Mouse (Mus musculus) forebrain, embryonic 10.5 days (tissue): Measurements from ENCODE around the gene Plekha5. TPM values are rescaled to one million over a fixed set of nuclear protein-coding genes. Genes with fewer than 3 reads are reported as not detected.
"Not testable (repeated sequence)": the region's sequence is repeated elsewhere in the genome, so short reads cannot be mapped to it uniquely, and the experiment has no call there.

Experiments used
- DNase-seq: peaks from one replicate; pipeline ENCODE4 v3.0.0-alpha.2; 2017; ENCODE audit warnings: low spot score; ENCODE audit errors: extremely low spot score
- H3K27ac ChIP-seq: fragments of 300-500 bp; sonication (generic); 2 replicates; pipeline ENCODE4 v1.5.1; 2016; ENCODE audit warnings: mild to moderate bottlenecking
- H3K27me3 ChIP-seq: fragments of 300-500 bp; sonication (generic); 2 replicates; pipeline ENCODE4 v1.6.1; 2016; ENCODE audit warnings: mild to moderate bottlenecking; ENCODE audit not compliant: poor library complexity, severe bottlenecking
- H3K36me3 ChIP-seq: fragments of 300-500 bp; sonication (generic); replicated peaks from 2 replicates; pipeline ENCODE4 v1.6.1; 2016; ENCODE audit warnings: mild to moderate bottlenecking, moderate library complexity
- H3K4me1 ChIP-seq: fragments of 300-500 bp; sonication (generic); 2 replicates; pipeline ENCODE4 v1.6.1; 2016
- H3K4me3 ChIP-seq: fragments of 300-500 bp; sonication (generic); 2 replicates; pipeline ENCODE4 v1.5.1; 2016; ENCODE audit warnings: mild to moderate bottlenecking, moderate library complexity
- H3K9me3 ChIP-seq: fragments of 300-500 bp; sonication (generic); 2 replicates; pipeline ENCODE4 v1.6.1; 2016; ENCODE audit warnings: mild to moderate bottlenecking, moderate library complexity
- WGBS: fragments of 180-500 bp; shearing (Covaris S2); methylation state at CpG from one replicate; pipeline ENCODE4 v1.1.7; 2016; 5-methylcytosine and 5-hydroxymethylcytosine counted together
- polyA plus RNA-seq: library from polyadenylated mRNA; unstranded; fragments of >200 nt; fragmentation: Nextera tagmentation; extraction: Ambion mirVana; gene quantifications from 2 replicates; pipeline ENCODE4 v1.2.1, GENCODE M21; 2016

The Plekha5 gene
- polyA plus RNA-seq, 1 experiment from 2014 or later = 46.0 TPM

GRCm38 (mm10) chr6:140603228-140603944 lies 179.5 kb downstream of the Plekha5 start:
- H3K36me3 ChIP-seq = peaks cover 27% of the 10 kb centered on the region
- peaks cover 52% of the 10 kb centered on the region for H3K27me3 ChIP-seq
- H3K9me3 ChIP-seq = no peaks in the 10 kb centered on the region
- 0 out of 2 replicates have a peak overlapping the region, but pooled peaks have one; percentile 5 for H3K4me3 ChIP-seq
- peak; percentile 54 for DNase-seq
- H3K27ac ChIP-seq = peak overlapping the region; percentile 80
- 5% methylated on average over 8 of the region's 8 CpGs for WGBS
- peaks cover 39% of the 10 kb centered on the region for H3K4me1 ChIP-seq

- not testable (repeated sequence) for DNase-seq, H3K4me3 ChIP-seq, H3K27ac ChIP-seq, H3K9me3 ChIP-seq
- peaks cover 39% of the 10 kb centered on the region for H3K4me1 ChIP-seq
- H3K36me3 ChIP-seq = peaks cover 16% of the 10 kb centered on the region
- H3K27me3 ChIP-seq = peaks cover 52% of the 10 kb centered on the region
- 91% methylated on average over 5 of the region's 5 CpGs for WGBS
These were observed 181.3 kb downstream of the Plekha5 start for GRCm38 (mm10) chr6:140605173-140605572.

GRCm38 (mm10) chr6:140605732-140606131 lies 181.9 kb downstream of the Plekha5 start:
- Histone ChIP-seq H3K27me3 (peaks cover 52% of the 10 kb centered on the region), H3K36me3 (peaks cover 16% of the 10 kb centered on the region), H3K4me3 (no peak overlapping the region), H3K27ac (0 out of 2 replicates have a peak overlapping the region, but pooled peaks have one; percentile 56), H3K4me1 (peaks cover 39% of the 10 kb centered on the region), H3K9me3 (no peaks in the 10 kb centered on the region)
- no peak for DNase-seq
- 67% methylated on average over 3 of the region's 3 CpGs for WGBS

- no peak for DNase-seq
- no peaks in the 10 kb centered on the region for H3K9me3 ChIP-seq
- H3K4me1 ChIP-seq = peaks cover 39% of the 10 kb centered on the region
- H3K4me3 ChIP-seq = no peak overlapping the region
- H3K36me3 ChIP-seq = peaks cover 11% of the 10 kb centered on the region
- H3K27me3 ChIP-seq = peaks cover 52% of the 10 kb centered on the region
- 60% methylated on average over 10 of the region's 10 CpGs for WGBS
- peak overlapping the region; percentile 56; the same call in 1 of the 2 replicates for H3K27ac ChIP-seq
These were observed 182.7 kb downstream of the Plekha5 start for GRCm38 (mm10) chr6:140606534-140606933.

- DNase-seq = no peak
- peaks cover 41% of the 10 kb centered on the region for H3K27me3 ChIP-seq
- peaks cover 27% of the 10 kb centered on the region for H3K4me1 ChIP-seq
- no peak overlapping the region for H3K27ac ChIP-seq
- no peaks in the 10 kb centered on the region for H3K9me3 ChIP-seq
- WGBS = 93% methylated on average over 6 of the region's 6 CpGs
- no peaks in the 10 kb centered on the region; the same call in 1 of the 2 replicates for H3K36me3 ChIP-seq
- H3K4me3 ChIP-seq = no peak overlapping the region
These were observed 184.8 kb downstream of the Plekha5 start for GRCm38 (mm10) chr6:140608666-140609065.

- 91% methylated on average over 4 of the region's 4 CpGs for WGBS
- no peak overlapping the region for H3K27ac ChIP-seq
- DNase-seq = no peak
These were observed 185.7 kb downstream of the Plekha5 start for GRCm38 (mm10) chr6:140609533-140609932.

GRCm38 (mm10) chr6:140610117-140610516 lies 186.3 kb downstream of the Plekha5 start:
- 94% methylated on average over 5 of the region's 5 CpGs for WGBS
- Histone ChIP-seq H3K27me3 (peaks cover 27% of the 10 kb centered on the region), H3K36me3 (no peaks in the 10 kb centered on the region; the same call in 1 of the 2 replicates), H3K27ac (no peak overlapping the region), H3K4me3 (no peak overlapping the region), H3K9me3 (no peaks in the 10 kb centered on the region), H3K4me1 (peaks cover 13% of the 10 kb centered on the region)
- no peak for DNase-seq

More at GRCm38 (mm10) chr6:140609533-140609932, 185.7 kb downstream of the Plekha5 start:
- H3K4me3 ChIP-seq = no peak overlapping the region
- H3K27me3 ChIP-seq = peaks cover 33% of the 10 kb centered on the region
- no peaks in the 10 kb centered on the region; the same call in 1 of the 2 replicates for H3K36me3 ChIP-seq
- no peaks in the 10 kb centered on the region for H3K9me3 ChIP-seq
- peaks cover 18% of the 10 kb centered on the region for H3K4me1 ChIP-seq

GRCm38 (mm10) chr6:140611282-140611681 lies 187.4 kb downstream of the Plekha5 start:
- Histone ChIP-seq H3K27ac (no peak overlapping the region), H3K4me3 (no peak overlapping the region)
- 92% methylated on average over 4 of the region's 4 CpGs for WGBS

GRCm38 (mm10) chr6:140611893-140612473 lies 188.1 kb downstream of the Plekha5 start:
- Histone ChIP-seq H3K4me1 (no peaks in the 10 kb centered on the region), H3K9me3 (no peaks in the 10 kb centered on the region), H3K27me3 (peaks cover 8% of the 10 kb centered on the region), H3K27ac (no peak overlapping the region), H3K36me3 (no peaks in the 10 kb centered on the region), H3K4me3 (no peak overlapping the region)
- DNase-seq = no peak
- 82% methylated on average over 13 of the region's 13 CpGs for WGBS

More at GRCm38 (mm10) chr6:140611282-140611681, 187.4 kb downstream of the Plekha5 start:
- Histone ChIP-seq H3K27me3 (peaks cover 15% of the 10 kb centered on the region), H3K9me3 (no peaks in the 10 kb centered on the region), H3K36me3 (no peaks in the 10 kb centered on the region; the same call in 1 of the 2 replicates), H3K4me1 (peaks cover 6% of the 10 kb centered on the region)
- no peak for DNase-seq

- H3K36me3 ChIP-seq = no peaks in the 10 kb centered on the region
- no peak overlapping the region for H3K27ac ChIP-seq
- H3K4me1 ChIP-seq = no peaks in the 10 kb centered on the region
- WGBS = 79% methylated on average over 3 of the region's 3 CpGs
- H3K9me3 ChIP-seq = no peaks in the 10 kb centered on the region
- no peak overlapping the region for H3K4me3 ChIP-seq
- no peak for DNase-seq
- H3K27me3 ChIP-seq = no peaks in the 10 kb centered on the region
These were observed 190.0 kb downstream of the Plekha5 start for GRCm38 (mm10) chr6:140613822-140614221.

- Histone ChIP-seq H3K36me3 (no peaks in the 10 kb centered on the region), H3K4me1 (no peaks in the 10 kb centered on the region), H3K4me3 (no peak overlapping the region), H3K27me3 (no peaks in the 10 kb centered on the region), H3K9me3 (no peaks in the 10 kb centered on the region), H3K27ac (no peak overlapping the region)
- no peak for DNase-seq
- 96% methylated on average over 11 of the region's 11 CpGs for WGBS
These were observed 190.9 kb downstream of the Plekha5 start for GRCm38 (mm10) chr6:140614711-140615110.

GRCm38 (mm10) chr6:140620531-140621349 lies 196.9 kb downstream of the Plekha5 start:
- peaks cover 20% of the 10 kb centered on the region for H3K27me3 ChIP-seq
- no peaks in the 10 kb centered on the region for H3K36me3 ChIP-seq
- 69% methylated on average over 13 of the region's 13 CpGs for WGBS

More at GRCm38 (mm10) chr6:140620531-140621349, 196.9 kb downstream of the Plekha5 start:
- H3K27ac ChIP-seq = no peak overlapping the region
- no peaks in the 10 kb centered on the region for H3K9me3 ChIP-seq
- DNase-seq = no peak
- peaks cover 17% of the 10 kb centered on the region for H3K4me1 ChIP-seq
- H3K4me3 ChIP-seq = no peak overlapping the region
